Mouse (Mus musculus) olfactory bulb, adult 2 months (tissue): ENCODE results near the gene Plppr4. TPM values are rescaled to one million over a fixed set of nuclear protein-coding genes. Genes with fewer than 3 reads are reported as not detected.

Experiments
- H3K27ac ChIP-seq: fragments of 200-500 bp; 2 replicates; pipeline ENCODE4 v1.5.1; 2012; ENCODE audit warnings: low read depth, low read length; ENCODE audit not compliant: insufficient read depth
- H3K4me1 ChIP-seq: fragments of 200-500 bp; 2 replicates; pipeline ENCODE4 v1.6.1; 2012; ENCODE audit warnings: low read length; ENCODE audit not compliant: control insufficient read depth, insufficient read depth
- H3K4me3 ChIP-seq: fragments of 200-500 bp; 2 replicates; pipeline ENCODE4 v1.5.1; 2012; ENCODE audit warnings: mild to moderate bottlenecking, low read depth, low read length, moderate library complexity; ENCODE audit not compliant: insufficient read depth
- CTCF ChIP-seq: fragments of 200-500 bp; IDR thresholded peaks from 2 replicates; pipeline ENCODE4 v1.5.1; 2012; ENCODE audit warnings: low read depth, mild to moderate bottlenecking, low read length, moderate library complexity; ENCODE audit not compliant: insufficient read depth
- POLR2A ChIP-seq: fragments of 200-500 bp; IDR thresholded peaks from 2 replicates; pipeline ENCODE4 v1.6.1; 2012; ENCODE audit warnings: mild to moderate bottlenecking, low read depth, low read length, moderate library complexity; ENCODE audit not compliant: insufficient read depth
- WGBS: fragments of 180-500 bp; shearing (Covaris S2); methylation state at CpG from one replicate; pipeline ENCODE4 v1.1.7; 2018; 5-methylcytosine and 5-hydroxymethylcytosine counted together
- polyA plus RNA-seq: library from polyadenylated mRNA; stranded (reverse); fragments of >200 nt; gene quantifications from 2 replicates; pipeline ENCODE4 v1.2.4, GENCODE M21; 2012; ENCODE audit warnings: low replicate concordance; ENCODE audit not compliant: missing spikeins, insufficient read depth, insufficient read length

Gene Plppr4
- polyA plus RNA-seq, 1 experiment = 88.7 TPM

GRCm38 (mm10) chr3:117331502-117331901 is 29.2 kb downstream of the Plppr4 start:
- Histone ChIP-seq H3K4me1 (0 out of 2 replicates have a peak, but pooled peaks cover 4% of the 10 kb centered on the region), H3K4me3 (no peak overlapping the region), H3K27ac (no peak overlapping the region)
- 35% methylated on average over 10 of the region's 10 CpGs for WGBS
- TF ChIP-seq POLR2A = no peak
- TF ChIP-seq CTCF = no peak

GRCm38 (mm10) chr3:117329485-117329884 is 31.2 kb downstream of the Plppr4 start:
- Histone ChIP-seq H3K4me1 (0 out of 2 replicates have a peak, but pooled peaks cover 4% of the 10 kb centered on the region), H3K4me3 (no peak overlapping the region), H3K27ac (peak overlapping the region; percentile 13; the same call in 1 of the 2 replicates)
- WGBS = 33% methylated on average over 6 of the region's 6 CpGs
- no peak for TF ChIP-seq POLR2A
- no peak for TF ChIP-seq CTCF

- TF ChIP-seq POLR2A (no peak), CTCF (no peak)
- Histone ChIP-seq H3K4me3 (no peak overlapping the region), H3K4me1 (0 out of 2 replicates have a peak, but pooled peaks cover 10% of the 10 kb centered on the region), H3K27ac (no peak overlapping the region)
- 86% methylated on average over 5 of the region's 5 CpGs for WGBS
These were observed 34.1 kb downstream of the Plppr4 start for GRCm38 (mm10) chr3:117326551-117326950.

GRCm38 (mm10) chr3:117319671-117320070 is 41.0 kb downstream of the Plppr4 start:
- H3K4me3 ChIP-seq = no peak overlapping the region
- H3K4me1 ChIP-seq = 0 out of 2 replicates have a peak, but pooled peaks cover 7% of the 10 kb centered on the region
- TF ChIP-seq CTCF = no peak
- TF ChIP-seq POLR2A = no peak
- no peak overlapping the region for H3K27ac ChIP-seq
- WGBS = 82% methylated on average over 3 of the region's 3 CpGs

GRCm38 (mm10) chr3:117313339-117313738 is 47.3 kb downstream of the Plppr4 start:
- no peak overlapping the region; the same call in none of the 2 replicates for H3K27ac ChIP-seq
- TF ChIP-seq CTCF (no peak), POLR2A (no peak)
- H3K4me1 ChIP-seq = no peaks in the 10 kb centered on the region
- no peak overlapping the region for H3K4me3 ChIP-seq
- WGBS = 63% methylated on average over 4 of the region's 4 CpGs

- H3K4me3 ChIP-seq = no peak overlapping the region
- no peaks in the 10 kb centered on the region for H3K4me1 ChIP-seq
- TF ChIP-seq POLR2A = no peak
- no peak for TF ChIP-seq CTCF
- 50% methylated on average over 7 of the region's 7 CpGs for WGBS
- 0 out of 2 replicates have a peak overlapping the region, but pooled peaks have one; percentile 33 for H3K27ac ChIP-seq
These were observed 48.6 kb downstream of the Plppr4 start for GRCm38 (mm10) chr3:117312097-117312496.

GRCm38 (mm10) chr3:117310801-117311368 is 49.8 kb downstream of the Plppr4 start:
- 86% methylated on average over 2 of the region's 2 CpGs for WGBS
- no peak for TF ChIP-seq CTCF
- TF ChIP-seq POLR2A = no peak
- Histone ChIP-seq H3K4me1 (no peaks in the 10 kb centered on the region), H3K27ac (no peak overlapping the region), H3K4me3 (no peak overlapping the region)

GRCm38 (mm10) chr3:117309580-117309910 is 51.1 kb downstream of the Plppr4 start:
- Histone ChIP-seq H3K4me1 (no peaks in the 10 kb centered on the region), H3K4me3 (no peak overlapping the region), H3K27ac (no peak overlapping the region)
- TF ChIP-seq POLR2A = no peak
- TF ChIP-seq CTCF = no peak
- 92% methylated on average over 3 of the region's 3 CpGs for WGBS

- WGBS = 91% methylated on average over 3 of the region's 3 CpGs
- no peaks in the 10 kb centered on the region for H3K4me1 ChIP-seq
- no peak overlapping the region for H3K27ac ChIP-seq
- H3K4me3 ChIP-seq = no peak overlapping the region
- TF ChIP-seq POLR2A (no peak), CTCF (no peak)
These were observed 51.6 kb downstream of the Plppr4 start for GRCm38 (mm10) chr3:117308895-117309579.

GRCm38 (mm10) chr3:117307555-117307954 is 53.1 kb downstream of the Plppr4 start:
- WGBS = 96% methylated on average over 4 of the region's 4 CpGs
- no peak for TF ChIP-seq CTCF
- no peak for TF ChIP-seq POLR2A
- H3K27ac ChIP-seq = no peak overlapping the region
- H3K4me1 ChIP-seq = no peaks in the 10 kb centered on the region
- H3K4me3 ChIP-seq = no peak overlapping the region
